Mouse (Mus musculus): ENCODE results near the gene Patj. TPM values are rescaled to one million over a fixed set of nuclear protein-coding genes. Genes with fewer than 3 reads are reported as not detected.

Patj gene
- polyA plus RNA-seq, 2 experiments, result 11.9 to 16.7 TPM

DNA sequence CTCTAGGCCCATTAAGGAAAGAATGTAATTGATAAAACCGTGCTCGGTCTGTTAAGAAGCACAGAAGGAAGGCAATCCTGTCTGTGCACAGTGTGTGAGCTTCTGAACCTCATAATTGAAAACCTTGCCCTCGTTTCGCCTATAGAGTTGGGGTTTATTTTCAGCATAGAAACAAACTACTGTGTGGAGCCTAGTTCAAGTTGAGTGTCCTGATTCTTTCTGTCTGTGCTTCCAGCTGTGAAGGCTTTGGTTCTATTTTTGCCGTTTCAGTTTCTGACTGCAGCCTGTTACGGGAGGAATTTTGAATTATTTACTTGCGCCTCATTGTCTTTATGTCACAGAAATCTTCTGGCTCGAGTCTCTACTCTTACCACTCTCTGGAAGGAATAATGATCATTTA is 185.9 kb downstream of the Patj start:
- no peak overlapping the region for H3K4me2 ChIP-seq (replicated peaks; ENCODE audit: low read depth, low read length, severe bottlenecking)
- DNase-seq (ENCODE audit: low spot score) (no peak), ATAC-seq (ENCODE audit: low FRiP score, low read depth) (no peak)
- H3K4me3 ChIP-seq (replicated peaks; ENCODE audit: low read length), result no peak overlapping the region
- WGBS, result 72% methylated on average over 8 of the region's 8 CpGs
- H3K9me3 ChIP-seq (ENCODE audit: control insufficient read depth, low read length), result no peaks in the 10 kb centered on the region
- H3K27me3 ChIP-seq (ENCODE audit: control insufficient read depth, insufficient read depth, low read length), result no peaks in the 10 kb centered on the region
- TF ChIP-seq POLR2A (IDR thresholded peaks at IDR 0.05; ENCODE audit: borderline replicate concordance, extremely low read depth, insufficient read depth, insufficient read length), result no peak
- H3K9ac ChIP-seq (ENCODE audit: low read depth, low read length, severe bottlenecking), result no peak overlapping the region
- H3K27ac ChIP-seq (replicated peaks; ENCODE audit: low read depth, low read length), result no peak overlapping the region
- H3K36me3 ChIP-seq (ENCODE audit: control insufficient read depth, insufficient read depth, low read length), result no peaks in the 10 kb centered on the region
- H3K4me1 ChIP-seq (ENCODE audit: control insufficient read depth, insufficient read depth, low read length), result no peaks in the 10 kb centered on the region

DNA sequence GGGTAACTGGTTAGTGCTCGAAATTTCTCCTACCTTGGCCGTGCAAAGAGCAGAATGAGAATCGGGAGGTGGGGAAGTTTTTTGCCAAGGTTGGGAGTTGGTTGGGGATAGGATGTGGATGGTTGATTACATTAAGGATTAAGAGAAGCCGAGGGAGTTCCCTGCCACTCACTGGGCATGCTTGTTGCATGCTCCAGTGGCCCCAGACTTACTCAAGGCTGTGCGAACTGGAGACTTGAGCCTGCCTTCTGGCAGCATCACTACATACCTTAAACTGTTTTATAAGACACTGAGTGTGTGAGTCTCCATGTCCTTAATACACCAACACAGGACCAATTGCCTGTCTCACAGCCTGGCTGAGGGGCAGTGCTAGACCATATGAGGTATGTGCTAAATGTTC is 188.4 kb downstream of the Patj start:
- no peak overlapping the region for H3K27ac ChIP-seq (replicated peaks; ENCODE audit: low read depth, low read length)
- no peak overlapping the region for H3K4me3 ChIP-seq (replicated peaks; ENCODE audit: low read length)
- DNase-seq (ENCODE audit: low spot score) (no peak), ATAC-seq (ENCODE audit: low FRiP score, low read depth) (no peak)
- TF ChIP-seq POLR2A (IDR thresholded peaks at IDR 0.05; ENCODE audit: borderline replicate concordance, extremely low read depth, insufficient read depth, insufficient read length), result no peak
- no peak overlapping the region for H3K4me2 ChIP-seq (replicated peaks; ENCODE audit: low read depth, low read length, severe bottlenecking)
- no peaks in the 10 kb centered on the region for H3K4me1 ChIP-seq (ENCODE audit: control insufficient read depth, insufficient read depth, low read length)
- no peaks in the 10 kb centered on the region for H3K27me3 ChIP-seq (ENCODE audit: control insufficient read depth, insufficient read depth, low read length)
- no peaks in the 10 kb centered on the region for H3K9me3 ChIP-seq (ENCODE audit: control insufficient read depth, low read length)
- no peak overlapping the region for H3K9ac ChIP-seq (ENCODE audit: low read depth, low read length, severe bottlenecking)
- no peaks in the 10 kb centered on the region for H3K36me3 ChIP-seq (ENCODE audit: control insufficient read depth, insufficient read depth, low read length)
- 86% methylated on average over 5 of the region's 5 CpGs for WGBS

DNA sequence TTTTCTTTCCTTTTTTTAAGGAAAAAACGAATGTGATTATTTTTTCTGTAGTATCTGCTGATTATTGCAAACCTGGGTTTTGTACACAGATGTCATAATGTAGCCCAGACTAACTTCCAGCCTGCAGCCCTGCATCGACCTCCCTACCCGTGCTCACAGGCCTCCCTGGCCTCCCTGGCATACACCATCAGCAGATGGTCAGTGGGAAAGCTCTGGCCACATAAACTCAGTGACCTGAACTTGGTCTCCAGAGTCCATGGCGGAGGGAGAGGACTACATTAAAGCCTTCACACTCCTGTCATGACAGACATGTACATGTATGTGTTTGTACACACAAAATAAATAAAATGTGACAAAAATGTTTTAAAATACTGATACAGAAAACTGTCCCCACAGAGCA is 190.7 kb downstream of the Patj start:
- WGBS, result 71% methylated on average over 4 of the region's 4 CpGs
- no peak for ATAC-seq (ENCODE audit: low FRiP score, low read depth)

DNA sequence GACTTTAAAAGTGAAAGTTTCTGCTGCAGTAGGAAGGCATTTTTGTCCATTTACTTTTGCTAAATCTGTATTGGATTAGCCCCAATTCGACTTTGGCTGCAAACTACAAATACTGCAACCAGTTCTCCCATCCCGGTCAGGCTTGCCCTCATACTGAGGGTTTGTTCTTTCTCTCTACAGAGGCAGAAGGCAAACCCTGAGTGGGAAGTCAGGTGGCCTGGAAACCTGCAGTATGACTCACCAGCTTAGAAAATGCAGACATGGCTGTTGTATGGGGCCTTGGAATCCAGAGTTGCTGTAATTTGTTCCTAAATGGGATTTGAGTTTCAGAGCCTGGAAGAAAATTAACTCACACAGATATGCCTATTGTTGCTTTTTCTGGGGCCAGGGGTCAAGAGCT is 192.1 kb downstream of the Patj start:
- 58% methylated on average over 2 of the region's 2 CpGs for WGBS

More for the DNA sequence above, 190.7 kb downstream of the Patj start:
- no peaks in the 10 kb centered on the region for H3K4me1 ChIP-seq (ENCODE audit: control insufficient read depth, insufficient read depth, low read length)
- no peak overlapping the region for H3K4me2 ChIP-seq (replicated peaks; ENCODE audit: low read depth, low read length, severe bottlenecking)
- H3K4me3 ChIP-seq (replicated peaks; ENCODE audit: low read length), result no peak overlapping the region
- no peaks in the 10 kb centered on the region for H3K36me3 ChIP-seq (ENCODE audit: control insufficient read depth, insufficient read depth, low read length)
- H3K27ac ChIP-seq (replicated peaks; ENCODE audit: low read depth, low read length), result no peak overlapping the region
- TF ChIP-seq POLR2A (IDR thresholded peaks at IDR 0.05; ENCODE audit: borderline replicate concordance, extremely low read depth, insufficient read depth, insufficient read length), result no peak
- DNase-seq (ENCODE audit: low spot score), result no peak
- no peak overlapping the region for H3K9ac ChIP-seq (ENCODE audit: low read depth, low read length, severe bottlenecking)
- no peaks in the 10 kb centered on the region for H3K27me3 ChIP-seq (ENCODE audit: control insufficient read depth, insufficient read depth, low read length)
- no peaks in the 10 kb centered on the region for H3K9me3 ChIP-seq (ENCODE audit: control insufficient read depth, low read length)

DNA sequence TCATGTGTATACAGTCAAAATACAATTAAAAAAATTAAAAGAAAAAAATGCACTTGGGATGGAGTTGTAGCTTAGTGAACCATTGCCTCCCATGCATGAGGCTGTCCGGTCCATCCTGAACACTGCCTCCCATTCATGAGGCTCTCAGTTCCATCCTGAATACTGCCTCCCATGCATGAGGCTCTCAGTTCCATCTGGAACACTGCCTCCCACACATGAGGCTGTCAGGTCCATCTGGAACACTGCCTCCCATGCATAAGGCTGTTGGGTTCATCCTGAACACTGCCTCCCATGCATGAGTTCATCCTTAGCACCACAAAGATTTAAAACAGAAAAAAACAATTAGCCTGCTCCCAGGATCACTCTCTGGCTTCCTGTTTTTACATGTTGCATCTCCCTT is 198.4 kb downstream of the Patj start:
- ATAC-seq (ENCODE audit: low FRiP score, low read depth), result no peak
- no peaks in the 10 kb centered on the region for H3K36me3 ChIP-seq (ENCODE audit: control insufficient read depth, insufficient read depth, low read length)
- 88% methylated on average over 1 of the region's 1 CpGs for WGBS

More for the DNA sequence above, 192.1 kb downstream of the Patj start:
- H3K9ac ChIP-seq (ENCODE audit: low read depth, low read length, severe bottlenecking), result no peak overlapping the region
- no peak overlapping the region for H3K4me2 ChIP-seq (replicated peaks; ENCODE audit: low read depth, low read length, severe bottlenecking)
- H3K4me3 ChIP-seq (replicated peaks; ENCODE audit: low read length), result no peak overlapping the region
- ATAC-seq (ENCODE audit: low FRiP score, low read depth), result no peak
- H3K9me3 ChIP-seq (ENCODE audit: control insufficient read depth, low read length), result no peaks in the 10 kb centered on the region
- H3K4me1 ChIP-seq (ENCODE audit: control insufficient read depth, insufficient read depth, low read length), result no peaks in the 10 kb centered on the region
- no peaks in the 10 kb centered on the region for H3K27me3 ChIP-seq (ENCODE audit: control insufficient read depth, insufficient read depth, low read length)
- peak; percentile 7 for DNase-seq (ENCODE audit: low spot score)
- no peak for TF ChIP-seq POLR2A (IDR thresholded peaks at IDR 0.05; ENCODE audit: borderline replicate concordance, extremely low read depth, insufficient read depth, insufficient read length)
- H3K36me3 ChIP-seq (ENCODE audit: control insufficient read depth, insufficient read depth, low read length), result no peaks in the 10 kb centered on the region
- H3K27ac ChIP-seq (replicated peaks; ENCODE audit: low read depth, low read length), result no peak overlapping the region

DNA sequence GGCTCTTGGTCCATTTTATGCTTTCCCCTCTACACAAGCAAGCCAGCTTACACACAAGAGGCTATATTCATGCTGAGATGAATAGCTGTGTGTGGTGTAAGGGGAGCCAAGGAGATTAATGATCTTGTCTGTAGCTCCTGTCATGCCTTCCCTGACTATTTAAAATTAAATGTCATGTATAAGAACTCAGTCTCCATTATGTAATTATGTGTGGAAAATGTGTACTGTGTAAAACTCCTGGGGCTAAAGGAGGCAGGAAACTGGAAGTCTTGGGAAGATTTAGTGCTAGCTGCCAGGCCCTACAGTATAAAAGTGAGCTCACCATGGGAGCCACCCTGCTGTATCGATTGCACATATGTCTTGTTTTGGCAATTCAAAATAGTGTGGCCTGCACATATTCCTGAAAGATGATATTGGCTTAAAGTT is 203.0 kb downstream of the Patj start:
- peak overlapping the region; percentile 63 for H3K27ac ChIP-seq (replicated peaks; ENCODE audit: low read depth, low read length)
- peaks cover 18% of the 10 kb centered on the region for H3K4me1 ChIP-seq (ENCODE audit: control insufficient read depth, insufficient read depth, low read length)
- H3K4me2 ChIP-seq (replicated peaks; ENCODE audit: low read depth, low read length, severe bottlenecking), result no peak overlapping the region
- H3K27me3 ChIP-seq (ENCODE audit: control insufficient read depth, insufficient read depth, low read length), result no peaks in the 10 kb centered on the region
- H3K9ac ChIP-seq (ENCODE audit: low read depth, low read length, severe bottlenecking), result no peak overlapping the region
- ATAC-seq (ENCODE audit: low FRiP score, low read depth), result peak; percentile 78
- DNase-seq (ENCODE audit: low spot score), result peak; percentile 69
- no peaks in the 10 kb centered on the region for H3K36me3 ChIP-seq (ENCODE audit: control insufficient read depth, insufficient read depth, low read length)
- H3K4me3 ChIP-seq (replicated peaks; ENCODE audit: low read length), result no peak overlapping the region
- WGBS, result 31% methylated on average over 1 of the region's 1 CpGs
- no peaks in the 10 kb centered on the region for H3K9me3 ChIP-seq (ENCODE audit: control insufficient read depth, low read length)
- no peak for TF ChIP-seq POLR2A (IDR thresholded peaks at IDR 0.05; ENCODE audit: borderline replicate concordance, extremely low read depth, insufficient read depth, insufficient read length)

More for the DNA sequence above, 198.4 kb downstream of the Patj start:
- no peak for TF ChIP-seq POLR2A (IDR thresholded peaks at IDR 0.05; ENCODE audit: borderline replicate concordance, extremely low read depth, insufficient read depth, insufficient read length)
- no peaks in the 10 kb centered on the region for H3K9me3 ChIP-seq (ENCODE audit: control insufficient read depth, low read length)
- H3K4me2 ChIP-seq (replicated peaks; ENCODE audit: low read depth, low read length, severe bottlenecking), result no peak overlapping the region
- no peak for DNase-seq (ENCODE audit: low spot score)
- H3K9ac ChIP-seq (ENCODE audit: low read depth, low read length, severe bottlenecking), result no peak overlapping the region
- H3K4me3 ChIP-seq (replicated peaks; ENCODE audit: low read length), result no peak overlapping the region
- peaks cover 4% of the 10 kb centered on the region for H3K4me1 ChIP-seq (ENCODE audit: control insufficient read depth, insufficient read depth, low read length)
- H3K27ac ChIP-seq (replicated peaks; ENCODE audit: low read depth, low read length), result no peak overlapping the region
- no peaks in the 10 kb centered on the region for H3K27me3 ChIP-seq (ENCODE audit: control insufficient read depth, insufficient read depth, low read length)

Data from limb, embryonic 14.5 days (tissue).